Mouse (Mus musculus): ENCODE results near the gene Olfr68.

GRCm38 (mm10) chr7:103824597-103824996, 45.1 kb upstream of the Olfr68 start:
- TF ChIP-seq POLR2A (IDR thresholded peaks at IDR 0.05; ENCODE audit: borderline replicate concordance, low read depth, low read length) (no peak), CTCF (IDR thresholded peaks at IDR 0.05; ENCODE audit: low read depth, low read length) (no peak)

Measured in bone marrow macrophage, adult 2 months (primary cell).